Mouse (Mus musculus) C2C12 (cell line): ENCODE measurements around the gene Ift122.

ENCODE experiments used
- CEBPB ChIP-seq: IDR thresholded peaks from one replicate; pipeline ENCODE4 v1.6.1; 2011; ENCODE audit warnings: low read depth, mild to moderate bottlenecking, control low read depth, moderate library complexity
- CTCF ChIP-seq: IDR thresholded peaks from one replicate; pipeline ENCODE4 v1.5.1; 2011; ENCODE audit not compliant: control insufficient read depth, insufficient read depth, insufficient read length
- MYOD1 ChIP-seq: IDR thresholded peaks from one replicate; pipeline ENCODE4 v1.6.1; 2011; ENCODE audit warnings: low read depth; ENCODE audit not compliant: control insufficient read depth, insufficient read length

GRCm38 (mm10) chr6:115966227-115966966, 113.1 kb downstream of the Ift122 start:
- no peak for TF ChIP-seq CTCF
- TF ChIP-seq CEBPB, result no peak
- no peak for TF ChIP-seq MYOD1
